Mouse (Mus musculus) MEL (cell line): ENCODE data around the gene Ero1l. TPM values are rescaled to one million over a fixed set of nuclear protein-coding genes. Genes with fewer than 3 reads are reported as not detected.
A peak's percentile ranks its signal among the peaks of the same experiment; 100 is the strongest.

Experiments used
- DNase-seq: peaks from one replicate; pipeline ENCODE4 v3.0.0; 2011; ENCODE audit warnings: low read depth, low spot score
- H3K27ac ChIP-seq: 2 replicates; pipeline ENCODE4 v1.5.1; 2012; ENCODE audit warnings: low read depth, mild to moderate bottlenecking, control low read depth, low read length, moderate library complexity; ENCODE audit not compliant: control insufficient read depth
- H3K27me3 ChIP-seq, 2 experiments: fragments of 150-350 bp in 1 of 2; sonication (generic) in 1 of 2; 2 replicates each; pipeline ENCODE4 v1.6.1; 2012; ENCODE audit warnings: low read length in 2 of 2, mild to moderate bottlenecking in 2 of 2, improper control_type of control experiment in 1 of 2, moderate library complexity in 1 of 2; ENCODE audit not compliant: insufficient read depth in 2 of 2, control insufficient read depth in 1 of 2
- H3K36me3 ChIP-seq, 2 experiments: 2 replicates each; pipeline ENCODE4 v1.6.1; 2012 to 2014; ENCODE audit warnings: low read length in 2 of 2, improper control_type of control experiment in 1 of 2, inconsistent platforms in 1 of 2, mild to moderate bottlenecking in 1 of 2; ENCODE audit not compliant: insufficient read depth in 2 of 2, control insufficient read depth in 1 of 2
- H3K4me1 ChIP-seq, 2 experiments: fragments of 150-350 bp in 1 of 2; sonication (generic) in 1 of 2; 2 replicates each; pipeline ENCODE4 v1.6.1; 2012; ENCODE audit warnings: low read length in 2 of 2, improper control_type of control experiment in 1 of 2, mild to moderate bottlenecking in 1 of 2; ENCODE audit not compliant: insufficient read depth in 2 of 2, control insufficient read depth in 1 of 2
- H3K4me3 ChIP-seq, 2 experiments: fragments of 150-350 bp in 1 of 2; sonication (generic) in 1 of 2; 2 replicates each; pipeline ENCODE4 v1.5.1; 2012; ENCODE audit warnings: low read depth in 2 of 2, low read length in 2 of 2, mild to moderate bottlenecking in 2 of 2, moderate library complexity in 2 of 2, control low read depth in 1 of 2, improper control_type of control experiment in 1 of 2; ENCODE audit not compliant: control insufficient read depth in 1 of 2, insufficient read depth in 1 of 2
- H3K79me2 ChIP-seq: 2 replicates; pipeline ENCODE4 v1.6.1; 2012; ENCODE audit warnings: mild to moderate bottlenecking, low read length, moderate library complexity; ENCODE audit not compliant: control insufficient read depth, poor library complexity, insufficient read depth
- H3K9ac ChIP-seq: 2 replicates; pipeline ENCODE4 v1.6.1; 2012; ENCODE audit warnings: low read depth, mild to moderate bottlenecking, control low read depth, low read length, moderate library complexity; ENCODE audit not compliant: control insufficient read depth, poor library complexity, severe bottlenecking
- H3K9me3 ChIP-seq: fragments of 150-350 bp; sonication (generic); replicated peaks from 2 replicates; pipeline ENCODE4 v1.6.1; 2012; ENCODE audit warnings: mild to moderate bottlenecking, low read length, improper control_type of control experiment, moderate library complexity; ENCODE audit not compliant: insufficient read depth
- BHLHE40 ChIP-seq: IDR thresholded peaks from 2 replicates; pipeline ENCODE4 v1.6.1; 2012; ENCODE audit warnings: low read depth, mild to moderate bottlenecking, inconsistent platforms, low read length, improper control_type of control experiment, borderline replicate concordance
- CHD1 ChIP-seq: IDR thresholded peaks from 2 replicates; pipeline ENCODE4 v1.6.1; 2012; ENCODE audit warnings: low read depth, mild to moderate bottlenecking, inconsistent platforms, low read length, improper control_type of control experiment
- CHD2 ChIP-seq: IDR thresholded peaks from 2 replicates; pipeline ENCODE4 v1.6.1; 2011; ENCODE audit warnings: low read length, improper control_type of control experiment
- CTCF ChIP-seq, 3 experiments: IDR thresholded peaks in 2 of 3; conservative IDR thresholded peaks in 1 of 3; 2 replicates each; pipeline ENCODE4 v1.5.1; 2011 to 2012; ENCODE audit warnings: low read length in 3 of 3, low read depth in 2 of 3, mild to moderate bottlenecking in 2 of 3, improper control_type of control experiment in 1 of 3, inconsistent platforms in 1 of 3, mixed read lengths in 1 of 3, moderate library complexity in 1 of 3; ENCODE audit not compliant: control insufficient read depth in 1 of 3, insufficient read depth in 1 of 3, poor library complexity in 1 of 3, severe bottlenecking in 1 of 3
- E2F4 ChIP-seq: IDR thresholded peaks from 2 replicates; pipeline ENCODE4 v1.6.1; 2011; ENCODE audit warnings: low read depth, low read length, improper control_type of control experiment, borderline replicate concordance
- ELF1 ChIP-seq: IDR thresholded peaks from 2 replicates; pipeline ENCODE4 v1.6.1; 2014; ENCODE audit warnings: low read depth, mild to moderate bottlenecking, inconsistent platforms, low read length, improper control_type of control experiment, moderate library complexity
- EP300 ChIP-seq, 2 experiments: IDR thresholded peaks; 2 replicates each; pipeline ENCODE4 v1.6.1; 2011; ENCODE audit warnings: improper control_type of control experiment in 2 of 2, low read length in 2 of 2, low read depth in 1 of 2, mild to moderate bottlenecking in 1 of 2
- ETS1 ChIP-seq: IDR thresholded peaks from 2 replicates; pipeline ENCODE4 v1.6.1; 2012; ENCODE audit warnings: low read depth, mild to moderate bottlenecking, inconsistent platforms, low read length, improper control_type of control experiment, moderate library complexity
- GABPA ChIP-seq: IDR thresholded peaks from 2 replicates; pipeline ENCODE4 v1.6.1; 2012; ENCODE audit warnings: low read depth, mild to moderate bottlenecking, inconsistent platforms, low read length, improper control_type of control experiment, moderate library complexity
- GATA1 ChIP-seq: IDR thresholded peaks from 2 replicates; pipeline ENCODE4 v1.6.1; 2011; ENCODE audit warnings: low read depth, low read length, improper control_type of control experiment
- HCFC1 ChIP-seq: IDR thresholded peaks from 2 replicates; pipeline ENCODE4 v1.6.1; 2012; ENCODE audit warnings: low read depth, mild to moderate bottlenecking, inconsistent platforms, low read length, improper control_type of control experiment, moderate library complexity
- JUND ChIP-seq: IDR thresholded peaks from 2 replicates; pipeline ENCODE4 v1.6.1; 2011; ENCODE audit warnings: low read depth, mild to moderate bottlenecking, improper control_type of control experiment, low read length
- KAT2A ChIP-seq: conservative IDR thresholded peaks from 2 replicates; pipeline ENCODE4 v1.6.1; 2012; ENCODE audit warnings: low read depth, low read length, improper control_type of control experiment, inconsistent platforms
- MAFK ChIP-seq: IDR thresholded peaks from 2 replicates; pipeline ENCODE4 v1.6.1; 2011; ENCODE audit warnings: low read depth, mild to moderate bottlenecking, low read length, improper control_type of control experiment, borderline replicate concordance
- MAX ChIP-seq: IDR thresholded peaks from 2 replicates; pipeline ENCODE4 v1.6.1; 2011; ENCODE audit warnings: low read length, improper control_type of control experiment
- MAZ ChIP-seq: IDR thresholded peaks from 2 replicates; pipeline ENCODE4 v1.6.1; 2012; ENCODE audit warnings: low read depth, mild to moderate bottlenecking, inconsistent platforms, low read length, improper control_type of control experiment
- MEF2A ChIP-seq: IDR thresholded peaks from 2 replicates; pipeline ENCODE4 v1.6.1; 2014; ENCODE audit warnings: low read depth, mild to moderate bottlenecking, inconsistent platforms, low read length, improper control_type of control experiment; ENCODE audit not compliant: poor library complexity, insufficient replicate concordance, severe bottlenecking; ENCODE audit errors: extremely low read depth
- MXI1 ChIP-seq: IDR thresholded peaks from 2 replicates; pipeline ENCODE4 v1.6.1; 2011; ENCODE audit warnings: mild to moderate bottlenecking, low read depth, low read length, improper control_type of control experiment
- MYB ChIP-seq: IDR thresholded peaks from 2 replicates; pipeline ENCODE4 v1.6.1; 2011; ENCODE audit warnings: mild to moderate bottlenecking, low read depth, low read length, improper control_type of control experiment
- MYC ChIP-seq: IDR thresholded peaks from 2 replicates; pipeline ENCODE4 v1.6.1; 2011; ENCODE audit warnings: low read depth, mild to moderate bottlenecking, low read length, improper control_type of control experiment, moderate library complexity
- NELFE ChIP-seq: IDR thresholded peaks from 2 replicates; pipeline ENCODE4 v1.6.1; 2011; ENCODE audit warnings: low read depth, low read length, improper control_type of control experiment
- NRF1 ChIP-seq: IDR thresholded peaks from 2 replicates; pipeline ENCODE4 v1.6.1; 2014; ENCODE audit warnings: low read depth, mild to moderate bottlenecking, inconsistent platforms, low read length, improper control_type of control experiment, moderate library complexity; ENCODE audit not compliant: poor library complexity, insufficient read depth, severe bottlenecking
- POLR2A ChIP-seq, 2 experiments: IDR thresholded peaks; 2 replicates each; pipeline ENCODE4 v1.6.1; 2011 to 2012; ENCODE audit warnings: low read length in 2 of 2, mild to moderate bottlenecking in 2 of 2, control low read depth in 1 of 2, improper control_type of control experiment in 1 of 2, low read depth in 1 of 2, moderate library complexity in 1 of 2; ENCODE audit not compliant: control insufficient read depth in 1 of 2, insufficient read depth in 1 of 2, poor library complexity in 1 of 2
- POLR2AphosphoS2 ChIP-seq: IDR thresholded peaks from 2 replicates; pipeline ENCODE4 v1.6.1; 2011; ENCODE audit warnings: low read length, improper control_type of control experiment
- POLR2AphosphoS5 ChIP-seq: IDR thresholded peaks from 2 replicates; pipeline ENCODE4 v1.6.1; 2012; ENCODE audit warnings: low read depth, borderline replicate concordance, mild to moderate bottlenecking, inconsistent platforms, low read length, moderate library complexity, mixed read lengths
- RAD21 ChIP-seq: IDR thresholded peaks from 2 replicates; pipeline ENCODE4 v1.6.1; 2011; ENCODE audit warnings: mild to moderate bottlenecking, low read depth, low read length, improper control_type of control experiment
- RCOR1 ChIP-seq: IDR thresholded peaks from 2 replicates; pipeline ENCODE4 v1.6.1; 2012; ENCODE audit warnings: low read depth, mild to moderate bottlenecking, inconsistent platforms, low read length, improper control_type of control experiment
- SMC3 ChIP-seq: IDR thresholded peaks from 2 replicates; pipeline ENCODE4 v1.6.1; 2011; ENCODE audit warnings: low read depth, low read length, improper control_type of control experiment
- TAL1 ChIP-seq: IDR thresholded peaks from 2 replicates; pipeline ENCODE4 v1.6.1; 2012; ENCODE audit warnings: mild to moderate bottlenecking, inconsistent platforms, low read length, moderate library complexity, mixed read lengths
- TBP ChIP-seq: IDR thresholded peaks from 2 replicates; pipeline ENCODE4 v1.8.0; 2011; ENCODE audit warnings: low read depth, low read length, improper control_type of control experiment
- TCF12 ChIP-seq: IDR thresholded peaks from 2 replicates; pipeline ENCODE4 v1.6.1; 2014; ENCODE audit warnings: low read depth, mild to moderate bottlenecking, inconsistent platforms, low read length, improper control_type of control experiment, moderate library complexity
- UBTF ChIP-seq: IDR thresholded peaks from 2 replicates; pipeline ENCODE4 v1.6.1; 2012; ENCODE audit warnings: low read depth, mild to moderate bottlenecking, inconsistent platforms, low read length, improper control_type of control experiment, moderate library complexity, borderline replicate concordance; ENCODE audit not compliant: insufficient read depth
- USF1 ChIP-seq: IDR thresholded peaks from 2 replicates; pipeline ENCODE4 v1.6.1; 2014; ENCODE audit warnings: low read depth, mild to moderate bottlenecking, inconsistent platforms, low read length, improper control_type of control experiment, moderate library complexity
- USF2 ChIP-seq, 2 experiments: IDR thresholded peaks; 2 replicates each; pipeline ENCODE4 v1.6.1; 2011 to 2012; ENCODE audit warnings: improper control_type of control experiment in 2 of 2, low read length in 2 of 2, borderline replicate concordance in 1 of 2, inconsistent platforms in 1 of 2, low read depth in 1 of 2, mild to moderate bottlenecking in 1 of 2; ENCODE audit not compliant: insufficient read depth in 1 of 2
- ZC3H11A ChIP-seq: IDR thresholded peaks from 2 replicates; pipeline ENCODE4 v1.6.1; 2012; ENCODE audit warnings: low read depth, mild to moderate bottlenecking, inconsistent platforms, low read length, improper control_type of control experiment
- ZMIZ1 ChIP-seq: IDR thresholded peaks from 2 replicates; pipeline ENCODE4 v1.6.1; 2012; ENCODE audit warnings: low read depth, mild to moderate bottlenecking, inconsistent platforms, low read length, improper control_type of control experiment, moderate library complexity
- ZNF384 ChIP-seq: IDR thresholded peaks from 2 replicates; pipeline ENCODE4 v1.6.1; 2012; ENCODE audit warnings: low read depth, mild to moderate bottlenecking, inconsistent platforms, low read length, improper control_type of control experiment
- polyA plus RNA-seq, 2 experiments: library from polyadenylated mRNA; stranded (reverse) in 1 of 2; unstranded in 1 of 2; fragments of >175 nt in 1 of 2; fragments of >200 nt in 1 of 2; gene quantifications; 2 replicates each; pipeline versions ENCODE4 v1.2.1 to v1.2.4; 2012; ENCODE audit warnings: low replicate concordance in 2 of 2, low read depth in 1 of 2; ENCODE audit not compliant: insufficient read length in 2 of 2, insufficient read depth in 1 of 2, missing spikeins in 1 of 2
- total RNA-seq: library from RNA; depleted of rRNA; stranded (reverse); fragments of 300-350 nt; gene quantifications from 2 replicates; pipeline ENCODE4 v1.2.3, GENCODE M21; 2012

Ero1l gene
- total and polyA plus RNA-seq, 3 experiments: 42.0 to 273 (median 114) TPM

GRCm38 (mm10) chr14:45321067-45321466, 2.5 kb upstream of the Ero1l start:
- Histone ChIP-seq H3K27me3 (no peaks in the 10 kb centered on the region), H3K9me3 (no peaks in the 10 kb centered on the region), H3K36me3 (peaks cover 0 to 52% of the 10 kb centered on the region in 2 experiments; a peak in 3 of 4 replicates), H3K27ac (peak overlapping the region; percentile 100), H3K9ac (peak overlapping the region; percentile 79), H3K79me2 (peaks cover 24% of the 10 kb centered on the region), H3K4me3 (peak overlapping the region in 1 of 2 experiments; percentile 19; a peak in 2 of 4 replicates), H3K4me1 (peaks cover 29 to 32% of the 10 kb centered on the region in 2 experiments)
- no peak for TF ChIP-seq MYB
- no peak; the same call in none of the 2 replicates for TF ChIP-seq NELFE
- no peak for TF ChIP-seq JUND
- no peak for TF ChIP-seq UBTF
- 0 out of 2 replicates have a peak, but pooled peaks have one; percentile 23 for TF ChIP-seq ELF1
- no peak for TF ChIP-seq USF2 (IDR thresholded peaks at IDR 0.05; ENCODE audit: borderline replicate concordance in 1 of 2, insufficient read depth in 1 of 2, low read depth in 1 of 2, low read length in 2 of 2)
- TF ChIP-seq POLR2AphosphoS5: no peak
- 0 out of 2 replicates have a peak, but pooled peaks have one; percentile 36 for TF ChIP-seq MAZ
- no peak; the same call in 1 of the 2 replicates for TF ChIP-seq POLR2AphosphoS2
- no peak for TF ChIP-seq CHD2
- TF ChIP-seq MYC: 0 out of 2 replicates have a peak, but pooled peaks have one; percentile 10
- peak; percentile 54; the same call in 1 of the 2 replicates for TF ChIP-seq GABPA
- peak; percentile 56 for TF ChIP-seq KAT2A
- TF ChIP-seq RCOR1: peak; percentile 40
- TF ChIP-seq ETS1: peak; percentile 76
- TF ChIP-seq ZNF384: no peak
- TF ChIP-seq NRF1: no peak
- TF ChIP-seq TBP: no peak
- TF ChIP-seq EP300 (IDR thresholded peaks at IDR 0.05; ENCODE audit: low read depth in 1 of 2, low read length in 2 of 2): peak; percentile 46 to 66; a peak in 3 of 4 replicates
- TF ChIP-seq USF1: no peak
- no peak for TF ChIP-seq ZMIZ1
- no peak for TF ChIP-seq ZC3H11A
- peak; percentile 94; the same call in 1 of the 2 replicates for TF ChIP-seq CHD1
- TF ChIP-seq MEF2A: no peak
- no peak for TF ChIP-seq TAL1
- peak; percentile 43 for TF ChIP-seq TCF12
- no peak for TF ChIP-seq E2F4
- TF ChIP-seq MAFK: peak; percentile 22; the same call in 1 of the 2 replicates
- TF ChIP-seq CTCF (IDR thresholded peaks at IDR 0.05 in 2 of 3, conservative IDR thresholded peaks at IDR 0.05 in 1 of 3; ENCODE audit: control insufficient read depth in 1 of 3, insufficient read depth in 1 of 3, low read depth in 2 of 3, low read length in 3 of 3, poor library complexity in 1 of 3, severe bottlenecking in 1 of 3): no peak
- no peak for TF ChIP-seq POLR2A (IDR thresholded peaks at IDR 0.05; ENCODE audit: control insufficient read depth in 1 of 2, insufficient read depth in 1 of 2, low read depth in 1 of 2, low read length in 2 of 2, poor library complexity in 1 of 2)
- TF ChIP-seq MXI1: 0 out of 2 replicates have a peak, but pooled peaks have one; percentile 20
- no peak for TF ChIP-seq BHLHE40
- no peak for TF ChIP-seq MAX
- TF ChIP-seq SMC3: no peak
- no peak for TF ChIP-seq GATA1
- no peak for TF ChIP-seq HCFC1
- TF ChIP-seq RAD21: no peak
- DNase-seq: peak; percentile 88
